Mouse (Mus musculus): ENCODE data around the gene Atxn7l1. TPM values are rescaled to one million over a fixed set of nuclear protein-coding genes. Genes with fewer than 3 reads are reported as not detected.
A peak's percentile ranks its signal among the peaks of the same experiment; 100 is the strongest.

The Atxn7l1 gene
- polyA plus RNA-seq, 1 experiment from 2014 or later: 11.4 TPM

GRCm38 (mm10) chr12:33390844-33391560, 243.5 kb downstream of the Atxn7l1 start:
- Histone ChIP-seq H3K27ac (replicated peaks; ENCODE audit: low read depth, low read length) (no peak overlapping the region), H3K4me2 (ENCODE audit: low read depth, low read length) (no peak overlapping the region), H3K27me3 (replicated peaks; ENCODE audit: control insufficient read depth, insufficient read depth, low read length) (no peaks in the 10 kb centered on the region), H3K36me3 (ENCODE audit: control insufficient read depth, insufficient read depth, low read length) (no peaks in the 10 kb centered on the region), H3K9ac (ENCODE audit: low read depth, low read length) (no peak overlapping the region), H3K9me3 (ENCODE audit: control insufficient read depth, low read length) (no peaks in the 10 kb centered on the region), H3K4me3 (ENCODE audit: low read depth, low read length) (no peak overlapping the region), H3K4me1 (ENCODE audit: control insufficient read depth, insufficient read depth, low read length) (no peaks in the 10 kb centered on the region)
- DNase-seq (ENCODE audit: low spot score) (peak; percentile 30), ATAC-seq (ENCODE audit: low read depth) (no peak)
- 61% methylated on average over 2 of the region's 2 CpGs for WGBS

DNA sequence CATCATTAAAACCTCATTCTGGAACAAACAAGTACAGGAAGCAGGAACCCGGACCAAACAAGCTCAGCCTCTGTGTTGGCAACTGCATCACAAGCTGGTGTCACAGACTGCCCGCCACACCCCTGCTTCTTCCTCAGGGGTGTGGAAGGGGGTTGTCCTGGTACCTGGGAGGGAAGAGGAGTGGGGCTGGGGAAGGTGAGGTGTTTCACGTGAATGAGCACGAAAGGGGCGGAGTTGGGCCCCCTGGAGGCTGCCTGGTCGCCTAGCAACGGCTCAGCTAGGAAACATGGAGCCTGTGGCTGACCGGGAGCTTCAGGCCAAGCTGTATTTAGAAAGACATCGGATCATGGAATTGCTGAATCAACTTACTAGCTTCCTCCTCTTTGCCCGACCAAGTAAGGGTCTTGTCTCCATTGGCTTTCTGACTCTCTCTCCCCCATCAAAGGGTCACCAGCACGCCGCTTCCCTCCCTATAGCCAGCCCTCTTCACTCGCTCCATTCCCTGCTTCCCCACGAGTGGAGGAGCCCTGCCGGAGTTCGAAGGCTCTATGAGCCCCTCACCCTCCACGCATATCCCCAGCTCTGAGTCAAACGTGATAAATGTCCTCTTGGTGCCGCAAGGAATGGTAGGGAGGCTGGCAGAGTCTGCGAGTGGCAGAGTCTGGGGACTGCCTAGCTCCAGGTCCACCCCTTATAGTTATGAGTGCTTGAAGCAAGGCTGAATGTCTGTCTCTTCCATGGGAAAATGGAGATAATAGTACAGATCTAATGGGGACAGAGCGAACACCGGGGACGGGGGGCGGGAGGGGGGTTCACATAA, 247.5 kb downstream of the Atxn7l1 start, which contains the start of gene Efcab10:
Gene Efcab10, plus strand, starts transcription at position 51 of the 820 bp plus-strand sequence.
- Histone ChIP-seq H3K9ac (ENCODE audit: low read depth, low read length) (peak within 1 kb of the TSS; percentile 45), H3K4me1 (ENCODE audit: control insufficient read depth, insufficient read depth, low read length) (no peaks in the 10 kb centered on the region), H3K36me3 (ENCODE audit: control insufficient read depth, insufficient read depth, low read length) (no peaks in the 10 kb centered on the region), H3K9me3 (ENCODE audit: control insufficient read depth, low read length) (no peaks in the 10 kb centered on the region), H3K4me2 (ENCODE audit: low read depth, low read length) (peak within 1 kb of the TSS; percentile 47), H3K27me3 (replicated peaks; ENCODE audit: control insufficient read depth, insufficient read depth, low read length) (no peaks in the 10 kb centered on the region), H3K27ac (replicated peaks; ENCODE audit: low read depth, low read length) (no peak within 1 kb of the TSS), H3K4me3 (ENCODE audit: low read depth, low read length) (peak within 1 kb of the TSS; percentile 19)
- WGBS: 15% methylated on average over 22 of the region's 24 CpGs
- ATAC-seq (ENCODE audit: low read depth): peak; percentile 84
- DNase-seq (ENCODE audit: low spot score): peak; percentile 65

DNA sequence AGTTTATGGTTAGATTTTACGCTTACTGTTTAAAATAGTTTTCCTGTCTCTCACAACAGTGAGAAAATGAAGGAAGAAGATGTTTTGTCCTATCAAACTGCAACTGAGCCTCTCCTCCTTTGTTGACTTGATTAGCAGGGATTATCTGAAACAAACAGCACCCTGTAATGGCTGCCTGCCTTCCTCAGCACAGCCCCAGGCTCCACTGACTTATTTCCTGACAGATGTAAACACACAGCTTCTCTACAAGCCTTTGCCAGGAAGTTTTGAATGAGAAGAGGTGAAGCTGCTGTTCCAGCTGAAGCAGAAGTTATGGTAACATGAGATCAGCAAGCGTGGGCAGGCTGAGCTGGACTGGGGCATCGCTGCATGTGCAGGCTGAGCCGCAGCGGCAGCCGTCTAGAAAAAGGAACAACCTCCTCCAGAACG, 255.8 kb downstream of the Atxn7l1 start:
- no peaks in the 10 kb centered on the region for H3K9me3 ChIP-seq (ENCODE audit: control insufficient read depth, low read length)
- peak; percentile 64 for DNase-seq (ENCODE audit: low spot score)
- peak; percentile 44; the same call in 1 of the 2 replicates for ATAC-seq (ENCODE audit: low read depth)
- WGBS: 14% methylated on average over 7 of the region's 7 CpGs
- no peak overlapping the region for H3K4me3 ChIP-seq (ENCODE audit: low read depth, low read length)
- no peaks in the 10 kb centered on the region for H3K4me1 ChIP-seq (ENCODE audit: control insufficient read depth, insufficient read depth, low read length)
- no peaks in the 10 kb centered on the region for H3K36me3 ChIP-seq (ENCODE audit: control insufficient read depth, insufficient read depth, low read length)
- no peaks in the 10 kb centered on the region for H3K27me3 ChIP-seq (replicated peaks; ENCODE audit: control insufficient read depth, insufficient read depth, low read length)
- no peak overlapping the region for H3K9ac ChIP-seq (ENCODE audit: low read depth, low read length)
- H3K4me2 ChIP-seq (ENCODE audit: low read depth, low read length): no peak overlapping the region
- H3K27ac ChIP-seq (replicated peaks; ENCODE audit: low read depth, low read length): no peak overlapping the region

DNA sequence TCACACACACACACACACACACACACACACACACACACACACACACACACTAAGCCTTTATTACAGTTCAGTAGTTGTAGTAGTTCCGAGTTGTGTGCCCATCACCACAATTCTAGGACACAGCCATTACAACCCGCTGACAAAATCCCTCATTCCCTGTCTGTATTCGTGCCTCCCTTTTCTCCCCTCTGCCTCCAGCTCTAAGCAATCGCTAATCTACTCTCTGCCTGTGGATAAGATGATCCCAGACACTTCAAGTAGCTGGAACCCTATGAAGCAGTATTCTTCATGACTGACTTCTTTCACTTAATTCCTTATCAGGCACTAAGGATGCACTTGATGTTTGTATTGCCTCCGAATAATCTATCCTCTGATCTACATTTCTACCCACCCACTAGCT, 257.5 kb downstream of the Atxn7l1 start:
- Histone ChIP-seq H3K36me3 (ENCODE audit: control insufficient read depth, insufficient read depth, low read length) (no peaks in the 10 kb centered on the region), H3K4me1 (ENCODE audit: control insufficient read depth, insufficient read depth, low read length) (no peaks in the 10 kb centered on the region), H3K27me3 (replicated peaks; ENCODE audit: control insufficient read depth, insufficient read depth, low read length) (no peaks in the 10 kb centered on the region), H3K4me2 (ENCODE audit: low read depth, low read length) (no peak overlapping the region), H3K27ac (replicated peaks; ENCODE audit: low read depth, low read length) (no peak overlapping the region), H3K9me3 (ENCODE audit: control insufficient read depth, low read length) (no peaks in the 10 kb centered on the region), H3K9ac (ENCODE audit: low read depth, low read length) (no peak overlapping the region), H3K4me3 (ENCODE audit: low read depth, low read length) (no peak overlapping the region)
- ATAC-seq (ENCODE audit: low read depth): no peak
- no peak for DNase-seq (ENCODE audit: low spot score)
- 62% methylated on average over 5 of the region's 5 CpGs for WGBS

DNA sequence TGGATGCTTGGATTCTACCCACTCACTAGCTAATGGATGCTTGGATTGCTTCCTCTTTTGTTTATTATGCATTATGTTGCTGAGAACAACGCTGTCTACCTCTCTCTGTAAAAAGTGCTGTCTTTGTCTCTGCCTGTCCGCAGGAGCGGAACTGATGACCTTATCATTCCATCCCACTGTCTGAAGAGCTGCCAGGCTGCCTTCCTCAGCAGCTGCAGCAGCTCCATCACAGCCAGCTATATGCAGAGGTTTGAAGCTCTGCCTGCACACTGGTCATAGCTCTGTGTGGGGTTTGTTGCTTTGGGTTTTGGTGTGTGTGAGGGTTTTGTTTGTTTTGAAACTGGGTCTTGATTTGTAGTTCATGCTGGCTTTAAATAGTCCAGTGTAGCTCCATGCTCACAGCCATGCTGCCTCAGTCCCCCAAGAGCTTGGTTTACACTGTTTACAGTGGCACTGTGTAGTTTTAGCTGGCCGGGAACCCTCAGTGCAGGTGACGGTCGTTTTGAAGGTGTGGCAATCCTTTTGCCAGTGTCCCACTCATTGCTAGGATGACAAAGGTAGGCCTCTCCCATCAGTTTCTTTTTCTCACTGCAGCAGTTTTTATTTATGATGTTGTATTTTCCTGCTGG, 258.0 kb downstream of the Atxn7l1 start:
- Histone ChIP-seq H3K9me3 (ENCODE audit: control insufficient read depth, low read length) (no peaks in the 10 kb centered on the region), H3K4me1 (ENCODE audit: control insufficient read depth, insufficient read depth, low read length) (no peaks in the 10 kb centered on the region), H3K4me3 (ENCODE audit: low read depth, low read length) (no peak overlapping the region), H3K9ac (ENCODE audit: low read depth, low read length) (no peak overlapping the region), H3K36me3 (ENCODE audit: control insufficient read depth, insufficient read depth, low read length) (no peaks in the 10 kb centered on the region), H3K27ac (replicated peaks; ENCODE audit: low read depth, low read length) (no peak overlapping the region), H3K4me2 (ENCODE audit: low read depth, low read length) (no peak overlapping the region), H3K27me3 (replicated peaks; ENCODE audit: control insufficient read depth, insufficient read depth, low read length) (no peaks in the 10 kb centered on the region)
- no peak for ATAC-seq (ENCODE audit: low read depth)
- DNase-seq (ENCODE audit: low spot score): no peak
- 43% methylated on average over 6 of the region's 6 CpGs for WGBS

- H3K4me3 ChIP-seq (ENCODE audit: low read depth, low read length): no peak overlapping the region
- 49% methylated on average over 6 of the region's 6 CpGs for WGBS
Measured at GRCm38 (mm10) chr12:33411580-33412151, 264.2 kb downstream of the Atxn7l1 start.

More at GRCm38 (mm10) chr12:33411580-33412151, 264.2 kb downstream of the Atxn7l1 start:
- no peak overlapping the region for H3K4me2 ChIP-seq (ENCODE audit: low read depth, low read length)
- no peaks in the 10 kb centered on the region for H3K4me1 ChIP-seq (ENCODE audit: control insufficient read depth, insufficient read depth, low read length)
- H3K36me3 ChIP-seq (ENCODE audit: control insufficient read depth, insufficient read depth, low read length): no peaks in the 10 kb centered on the region
- H3K9ac ChIP-seq (ENCODE audit: low read depth, low read length): no peak overlapping the region
- DNase-seq (ENCODE audit: low spot score): no peak
- H3K9me3 ChIP-seq (ENCODE audit: control insufficient read depth, low read length): no peaks in the 10 kb centered on the region
- H3K27ac ChIP-seq (replicated peaks; ENCODE audit: low read depth, low read length): no peak overlapping the region
- H3K27me3 ChIP-seq (replicated peaks; ENCODE audit: control insufficient read depth, insufficient read depth, low read length): no peaks in the 10 kb centered on the region; the same call in none of the 2 replicates
- ATAC-seq (ENCODE audit: low read depth): no peak

Other genes starting within 250 kb of the Atxn7l1 start
- 115 and 119 TPM in 2 replicates for gene Sypl, start 193.8 kb upstream of the Atxn7l1 start, polyA plus RNA-seq (2014; fragmentation: Nextera tagmentation; extraction: Ambion mirVana)
- 1.5 and 1.6 TPM in 2 replicates for gene Cdhr3, start 54.8 kb upstream of the Atxn7l1 start, polyA plus RNA-seq (2014; fragmentation: Nextera tagmentation; extraction: Ambion mirVana)
- gene Efcab10, start 247.2 kb downstream of the Atxn7l1 start, polyA plus RNA-seq (2014; fragmentation: Nextera tagmentation; extraction: Ambion mirVana): 2.5 and 5.0 TPM in 2 replicates